Mouse (Mus musculus): Measurements from ENCODE around the gene Olfr1212.

The Olfr1212 gene

DNA sequence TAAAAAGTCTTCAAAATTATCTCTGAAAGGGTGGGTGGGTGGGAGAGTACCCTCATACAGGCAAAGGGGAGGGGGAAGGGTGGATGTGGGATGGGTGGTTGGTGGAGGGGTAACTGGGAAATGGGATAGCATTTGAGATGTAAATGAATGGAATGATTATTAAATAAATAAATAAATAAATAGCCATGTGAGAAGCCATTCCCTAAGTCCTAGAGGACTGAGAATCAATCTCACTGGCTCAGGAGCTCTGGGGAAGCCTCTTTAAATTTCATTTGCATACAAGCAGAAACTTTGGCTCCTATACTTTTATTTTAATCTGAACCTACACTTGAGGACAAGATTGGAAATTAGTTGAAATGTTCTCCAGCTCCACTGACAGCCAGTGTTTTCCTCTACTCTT lies at the start of gene Olfr1212:
Gene Olfr1212, plus strand, starts transcription at position 301 of the 400 bp plus-strand sequence.
- DNase-seq (ENCODE audit: low spot score), result no peak

DNA sequence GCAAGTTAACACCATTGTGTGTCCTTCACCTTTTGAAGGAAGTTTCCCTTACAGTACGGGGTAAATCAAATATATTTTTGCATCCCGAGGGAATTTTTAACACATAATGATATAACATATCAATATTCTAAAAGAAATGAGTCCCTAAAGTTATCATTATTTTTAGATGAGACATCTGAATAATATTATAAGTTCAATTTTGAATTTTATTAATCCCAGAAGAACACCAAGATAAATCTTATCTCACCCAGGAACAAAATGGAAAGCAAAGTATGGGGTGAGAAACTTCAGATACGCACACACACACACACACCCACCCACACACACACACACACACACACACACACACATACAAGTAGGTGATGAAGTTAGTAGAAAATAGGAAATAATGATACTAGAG lies 38.7 kb upstream of the Olfr1212 start, which contains the start of gene Olfr1209:
Gene Olfr1209, minus strand, starts transcription at position 101 of the 400 bp plus-strand sequence.
- no peak for DNase-seq (ENCODE audit: low spot score)

DNA sequence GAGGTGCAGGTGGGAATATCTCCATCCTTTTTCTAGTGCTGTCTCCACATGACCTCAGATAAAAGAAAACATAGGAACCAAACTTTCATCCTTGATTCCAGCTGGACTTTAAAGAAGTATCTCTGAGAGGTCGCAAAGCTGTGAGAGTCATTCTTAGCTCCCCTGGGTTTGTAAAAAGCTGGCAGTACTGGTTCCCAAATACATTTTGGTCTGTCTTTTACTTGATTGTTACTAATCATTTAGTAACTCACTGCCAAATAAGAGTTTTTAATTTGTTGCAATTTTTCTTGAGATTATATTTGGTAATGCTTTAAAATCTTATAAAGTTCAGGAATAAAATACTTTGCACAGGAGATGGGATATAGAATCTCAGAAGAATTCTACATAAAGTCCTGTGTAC lies 15.8 kb upstream of the Olfr1212 start, which contains the start of gene Olfr1211:
Gene Olfr1211, minus strand, starts transcription at position 101 of the 400 bp plus-strand sequence.
- DNase-seq (ENCODE audit: low spot score), result no peak

DNA sequence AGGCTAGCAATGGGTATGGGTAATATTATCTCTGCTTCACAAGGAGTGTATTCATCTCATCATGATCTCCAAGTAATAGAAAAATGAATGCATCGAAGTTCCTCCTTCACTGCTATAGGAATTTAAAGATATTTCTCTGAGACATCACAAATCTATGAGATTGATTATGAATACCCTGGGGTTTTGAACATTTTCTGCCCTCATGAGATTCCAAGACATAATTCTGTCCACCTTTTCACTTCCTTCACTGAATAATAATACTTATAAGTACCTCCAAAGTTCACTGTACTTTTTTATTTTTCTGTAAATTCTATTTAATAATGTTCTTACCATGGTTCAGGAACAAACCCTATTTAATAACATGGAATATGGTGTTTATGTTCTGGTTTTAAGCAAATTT lies 26.4 kb downstream of the Olfr1212 start, which contains the start of gene Gm13762:
Gene Gm13762, minus strand, starts transcription at position 101 of the 400 bp plus-strand sequence.
- DNase-seq (ENCODE audit: low spot score), result no peak

DNA sequence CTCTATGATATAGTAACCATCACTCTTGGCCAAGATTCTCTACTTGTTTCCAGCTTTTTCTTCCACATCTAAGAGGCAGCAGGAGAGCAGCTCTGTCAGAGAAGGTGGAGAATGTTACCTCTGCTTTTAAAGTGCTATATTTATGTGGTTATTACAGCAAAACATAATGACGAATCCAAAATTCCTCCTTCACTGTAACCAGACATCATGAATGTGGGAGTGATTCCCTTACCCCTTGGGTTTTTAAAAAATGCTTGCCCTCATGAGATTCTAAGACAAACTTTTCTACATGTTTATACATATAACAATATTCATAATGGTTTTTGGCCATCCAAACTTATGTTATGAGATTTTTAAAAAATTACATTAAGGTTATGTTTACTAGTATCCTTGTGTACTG lies 38.8 kb downstream of the Olfr1212 start, which contains the start of gene Olfr1214:
Gene Olfr1214, minus strand, starts transcription at position 101 of the 400 bp plus-strand sequence.
- no peak for DNase-seq (ENCODE audit: low spot score)

DNA sequence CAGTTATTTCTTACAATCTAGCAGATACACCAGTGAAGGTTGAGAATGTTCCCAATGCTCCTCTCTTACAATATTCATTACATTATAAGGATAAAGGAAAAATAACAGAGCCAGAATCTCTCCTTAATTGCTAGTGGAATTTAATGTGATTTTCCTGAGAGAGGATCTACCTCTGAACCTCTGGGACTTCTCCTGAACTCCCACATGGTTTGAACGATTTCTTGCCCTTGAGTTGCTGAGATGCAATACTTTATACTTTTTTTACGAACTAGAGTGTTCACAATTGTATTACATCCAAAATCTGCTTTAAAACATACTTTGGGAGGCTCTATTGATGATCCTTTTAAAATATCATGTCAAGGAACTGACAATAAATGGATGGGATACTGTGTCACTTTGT lies 53.1 kb downstream of the Olfr1212 start, which contains the start of gene Olfr1215:
Gene Olfr1215, minus strand, starts transcription at position 101 of the 400 bp plus-strand sequence.
- DNase-seq (ENCODE audit: low spot score), result no peak

Data from ovary, adult 18-20 months (tissue).